In genomic region chr11:96324125-96324524, GRCm38 (mm10) we compare ENCODE assay signal across 14 mouse cellular contexts. TPM values are rescaled to one million over a fixed set of nuclear protein-coding genes. Genes with fewer than 3 reads are reported as not detected.
DNase-seq lines count a peak whose midpoint lies in the region; TF ChIP-seq lines count a peak whose summit lies in the region.
"Had no signal": no experiment of that assay in that cellular context is flagged by ENCODE, and none has a peak within 500 bp of the region (broad histone marks: within the 10 kb centered on the region; RNA-seq: fewer than 3 reads in every experiment).

No protein-coding gene starts in this region.

- no peaks in the 10 kb centered on the region for H3K36me3 ChIP-seq in limb, embryonic 10.5 days
- no peaks in the 10 kb centered on the region for H3K36me3 ChIP-seq in thymus, adult 2 months (ENCODE audit: control insufficient read depth, insufficient read depth, low read length)
- H3K36me3 ChIP-seq: embryonic facial prominence, embryonic 13.5 days; limb, embryonic 15.5 days had no signal

- TF ChIP-seq CTCF in embryonic fibroblast, embryonic 13.5 days (IDR thresholded peaks at IDR 0.05; ENCODE audit: borderline replicate concordance, insufficient read depth, low read length) = no peak
- no peak for TF ChIP-seq CTCF in thymus, adult 2 months (IDR thresholded peaks at IDR 0.05; ENCODE audit: borderline replicate concordance, control insufficient read depth, extremely low read depth, insufficient read depth, low read length, poor library complexity)

- peak overlapping the region; percentile 51 for H3K27ac ChIP-seq in embryonic fibroblast, embryonic 13.5 days (ENCODE audit: insufficient read depth, low read length)
- H3K27ac ChIP-seq in limb, embryonic 10.5 days = peak overlapping the region; percentile 85
- H3K27ac ChIP-seq in thymus, adult 2 months (ENCODE audit: control insufficient read depth, insufficient read depth, low read length) = no peak overlapping the region
- H3K27ac ChIP-seq: embryonic facial prominence, embryonic 13.5 days; limb, embryonic 15.5 days had no signal

- peak; percentile 40 for DNase-seq in kidney, adult 9 months
- DNase-seq in kidney, adult 8-10 months = no peak
- peak; percentile 90 for DNase-seq in embryo, embryonic 10 days (ENCODE audit: low spot score)
- peak; percentile 53 for DNase-seq in limb, embryonic 10.5 days (ENCODE audit: low spot score)
- DNase-seq in thymus, adult 2 months = no peak
- no peak for DNase-seq in gastrocnemius, postnatal 14 days
- DNase-seq in layer of hippocampus, adult 9-10 months (ENCODE audit: low spot score) = no peak
- DNase-seq: cerebellum, adult 11-12 months; layer of hippocampus, postnatal 36 days; right cerebral cortex, postnatal 14 days had no signal

- H3K9me3 ChIP-seq in limb, embryonic 10.5 days (replicated peaks) = no peaks in the 10 kb centered on the region
- H3K9me3 ChIP-seq: embryonic facial prominence, embryonic 13.5 days; limb, embryonic 15.5 days; megakaryocyte, embryonic 14.5 days had no signal

- H3K4me1 ChIP-seq in embryonic fibroblast, embryonic 13.5 days (ENCODE audit: control insufficient read depth, insufficient read depth, low read length) = no peaks in the 10 kb centered on the region
- peaks cover 98% of the 10 kb centered on the region for H3K4me1 ChIP-seq in limb, embryonic 10.5 days
- H3K4me1 ChIP-seq in thymus, adult 2 months (replicated peaks; ENCODE audit: control insufficient read depth, insufficient read depth, low read length) = peaks cover 7% of the 10 kb centered on the region
- H3K4me1 ChIP-seq: embryonic facial prominence, embryonic 13.5 days had no signal

- TF ChIP-seq POLR2A in embryonic fibroblast, embryonic 13.5 days (IDR thresholded peaks at IDR 0.05; ENCODE audit: low read depth, low read length) = no peak
- no peak for TF ChIP-seq POLR2A in thymus, adult 2 months (IDR thresholded peaks at IDR 0.05; ENCODE audit: control insufficient read depth, extremely low read depth, insufficient read depth, low read length, poor library complexity)

- intact Hi-C loops in gastrocnemius, postnatal 14 days (cut with DNase I; ENCODE audit: low total_unique reads) = no loop called here

- 0% methylated on average over 5 of the region's 5 CpGs for WGBS in limb, embryonic 10.5 days
- WGBS in thymus, adult 2 months = 81% methylated on average over 5 of the region's 5 CpGs

- H3K27me3 ChIP-seq in limb, embryonic 10.5 days (ENCODE audit: low read depth, poor library complexity, severe bottlenecking) = peaks cover 97% of the 10 kb centered on the region
- peaks cover 2% of the 10 kb centered on the region for H3K27me3 ChIP-seq in thymus, adult 2 months (ENCODE audit: control insufficient read depth, insufficient read depth, low read length)

- H3K4me3 ChIP-seq in embryonic fibroblast, embryonic 13.5 days (ENCODE audit: insufficient read depth, low read length) = no peak overlapping the region
- H3K4me3 ChIP-seq in limb, embryonic 10.5 days = peak overlapping the region; percentile 13; the same call in 1 of the 2 replicates
- no peak overlapping the region for H3K4me3 ChIP-seq in thymus, adult 2 months (ENCODE audit: control insufficient read depth, insufficient read depth, low read length)
- H3K4me3 ChIP-seq: embryonic facial prominence, embryonic 13.5 days; limb, embryonic 15.5 days; megakaryocyte, embryonic 14.5 days had no signal

RNA-seq across cellular contexts. Expression of gene Hoxb3, which starts 1.0 kb away (rescaled TPM):
- 19.1 and 21.9 TPM in 2 replicates for polyA plus RNA-seq in embryonic fibroblast, embryonic 13.5 days (2011; ENCODE audit: insufficient read length, low read depth, missing spikeins)
- 0.76 and 1.0 TPM in 2 replicates for polyA plus RNA-seq in limb, embryonic 10.5 days (2016; fragmentation: Nextera tagmentation; extraction: Ambion mirVana)
- polyA plus RNA-seq in thymus, adult 2 months (2012; rRNA removed) = 1.1 TPM in 2 replicates
- under 1 TPM; 0.66 to 0.80 TPM for total RNA-seq in gastrocnemius, postnatal 14 days (2021)
- total RNA-seq: layer of hippocampus, postnatal 36 days had no signal
- polyA plus RNA-seq: embryonic facial prominence, embryonic 13.5 days had no signal

RNA-seq across cellular contexts. Expression of gene Hoxb4, which starts 6.1 kb away (rescaled TPM):
- polyA plus RNA-seq in embryonic fibroblast, embryonic 13.5 days (2011; ENCODE audit: insufficient read length, low read depth, missing spikeins) = 8.3 and 10.4 TPM in 2 replicates
- polyA plus RNA-seq in limb, embryonic 10.5 days (2016; fragmentation: Nextera tagmentation; extraction: Ambion mirVana) = 0.89 and 1.2 TPM in 2 replicates
- 1.3 and 1.5 TPM in 2 replicates for polyA plus RNA-seq in thymus, adult 2 months (2012; rRNA removed)
- total RNA-seq in gastrocnemius, postnatal 14 days (2021) = under 1 TPM; 0.51 to 0.53 TPM
- total RNA-seq: layer of hippocampus, postnatal 36 days had no signal

RNA-seq across cellular contexts. Expression of gene Hoxb5, which starts 21.0 kb away (rescaled TPM):
- 4.1 and 5.9 TPM in 2 replicates for polyA plus RNA-seq in embryonic fibroblast, embryonic 13.5 days (2011; ENCODE audit: insufficient read length, low read depth, missing spikeins)
- polyA plus RNA-seq in limb, embryonic 10.5 days (2016; fragmentation: Nextera tagmentation; extraction: Ambion mirVana) = 5.5 and 5.9 TPM in 2 replicates
- polyA plus RNA-seq in thymus, adult 2 months (2012; rRNA removed) = 0.18 and 0.22 TPM in 2 replicates
- under 1 TPM; 0.90 to 0.91 TPM for total RNA-seq in gastrocnemius, postnatal 14 days (2021)
- total RNA-seq: layer of hippocampus, postnatal 36 days had no signal

RNA-seq across cellular contexts. Expression of gene Hoxb2, which starts 26.2 kb away (rescaled TPM):
- polyA plus RNA-seq in embryonic fibroblast, embryonic 13.5 days (2011; ENCODE audit: insufficient read length, low read depth, missing spikeins) = 6.6 and 11.0 TPM in 2 replicates
- polyA plus RNA-seq in limb, embryonic 10.5 days (2016; fragmentation: Nextera tagmentation; extraction: Ambion mirVana) = 11.3 and 13.5 TPM in 2 replicates
- 1.5 and 2.2 TPM in 2 replicates for polyA plus RNA-seq in thymus, adult 2 months (2012; rRNA removed)
- total RNA-seq in gastrocnemius, postnatal 14 days (2021) = 1 to 10 TPM in 1 of 2 experiments, under 1 TPM in 1; 0.51 to 1.1 TPM
- total RNA-seq: layer of hippocampus, postnatal 36 days had no signal

RNA-seq across cellular contexts. Expression of gene Hoxb6, which starts 31.8 kb away (rescaled TPM):
- 9.6 and 14.1 TPM in 2 replicates for polyA plus RNA-seq in embryonic fibroblast, embryonic 13.5 days (2011; ENCODE audit: insufficient read length, low read depth, missing spikeins)
- 6.1 and 7.9 TPM in 2 replicates for polyA plus RNA-seq in limb, embryonic 10.5 days (2016; fragmentation: Nextera tagmentation; extraction: Ambion mirVana)
- 0.18 and 0.50 TPM in 2 replicates for polyA plus RNA-seq in thymus, adult 2 months (2012; rRNA removed)
- under 1 TPM; 0.43 to 0.75 TPM for total RNA-seq in gastrocnemius, postnatal 14 days (2021)
- total RNA-seq: layer of hippocampus, postnatal 36 days had no signal

Comparison
In these comparisons a context has a peak if more than half of its experiments do, and no peak if none do; other contexts are left out.
1. DNase-seq: peak in kidney, adult 9 months (single experiment), embryo, embryonic 10 days (single experiment) and limb, embryonic 10.5 days (single experiment); none in kidney, adult 8-10 months (0 of 2), thymus, adult 2 months (single experiment), gastrocnemius, postnatal 14 days (single experiment) and layer of hippocampus, adult 9-10 months (single experiment).